Mouse (Mus musculus): ENCODE measurements around the gene Palmd. TPM values are rescaled to one million over a fixed set of nuclear protein-coding genes. Genes with fewer than 3 reads are reported as not detected.
A peak's percentile ranks its signal among the peaks of the same experiment; 100 is the strongest.

Gene Palmd
- polyA plus RNA-seq (2015; fragmentation: Nextera tagmentation; extraction: Ambion mirVana): 10.0 and 14.9 TPM in 2 replicates

GRCm38 (mm10) chr3:116968540-116968997 is at the start of gene Palmd:
Gene Palmd, minus strand, starts transcription at chr3:116968987.
- peak; percentile 97 for ATAC-seq

GRCm38 (mm10) chr3:117010182-117010581 is 41.4 kb upstream of the Palmd start:
- Histone ChIP-seq H3K4me2 (no peak overlapping the region), H3K9ac (no peak overlapping the region), H3K27me3 (no peaks in the 10 kb centered on the region), H3K4me3 (no peak overlapping the region), H3K9me3 (replicated peaks) (no peaks in the 10 kb centered on the region), H3K36me3 (ENCODE audit: poor library complexity, severe bottlenecking) (no peaks in the 10 kb centered on the region), H3K4me1 (no peaks in the 10 kb centered on the region; the same call in 1 of the 2 replicates), H3K27ac (no peak overlapping the region)
- WGBS: 86% methylated on average over 6 of the region's 6 CpGs
- ATAC-seq: no peak

More at GRCm38 (mm10) chr3:116968540-116968997, at the start of gene Palmd:
- Histone ChIP-seq H3K4me1 (peaks cover 24% of the 10 kb centered on the region), H3K9me3 (replicated peaks) (no peaks in the 10 kb centered on the region), H3K4me3 (peak within 1 kb of the TSS; percentile 43), H3K36me3 (ENCODE audit: poor library complexity, severe bottlenecking) (no peaks in the 10 kb centered on the region), H3K27ac (peak within 1 kb of the TSS; percentile 86), H3K9ac (peak within 1 kb of the TSS; percentile 68), H3K27me3 (no peaks in the 10 kb centered on the region), H3K4me2 (peak within 1 kb of the TSS; percentile 66)
- 2% methylated on average over 17 of the region's 17 CpGs for WGBS

- no peak overlapping the region for H3K9ac ChIP-seq
- WGBS: 52% methylated on average over 6 of the region's 6 CpGs
- H3K4me2 ChIP-seq: no peak overlapping the region
- H3K9me3 ChIP-seq (replicated peaks): no peaks in the 10 kb centered on the region
- H3K4me3 ChIP-seq: no peak overlapping the region
- H3K36me3 ChIP-seq (ENCODE audit: poor library complexity, severe bottlenecking): no peaks in the 10 kb centered on the region
- ATAC-seq: peak; percentile 33
- no peak overlapping the region for H3K27ac ChIP-seq
- H3K27me3 ChIP-seq: no peaks in the 10 kb centered on the region
- H3K4me1 ChIP-seq: peaks cover 1% of the 10 kb centered on the region
These were observed 38.6 kb upstream of the Palmd start for GRCm38 (mm10) chr3:117007340-117007739.

- no peak for ATAC-seq
- WGBS: 87% methylated on average over 3 of the region's 3 CpGs
- H3K9ac ChIP-seq: no peak overlapping the region
These were observed 37.8 kb upstream of the Palmd start for GRCm38 (mm10) chr3:117006636-117007035.

DNA sequence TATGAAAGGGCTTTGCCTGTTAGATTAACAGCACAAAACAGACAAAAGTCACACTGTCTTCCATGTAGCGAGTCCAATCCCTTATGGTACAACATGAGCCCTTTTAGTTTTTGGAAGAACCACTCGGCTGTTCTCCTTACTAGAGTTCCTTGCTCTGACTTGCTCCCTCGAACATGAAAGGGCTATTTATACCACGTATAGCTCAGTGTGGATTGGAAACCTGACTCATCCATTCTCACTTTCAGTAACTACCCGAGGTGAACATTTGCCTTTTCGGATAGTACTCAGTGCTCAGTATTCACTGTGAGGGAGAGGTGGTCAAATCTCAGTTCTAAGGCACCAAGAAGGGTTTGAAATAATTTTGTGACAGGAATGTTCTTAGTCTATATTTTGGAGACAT is 34.6 kb upstream of the Palmd start:
- no peaks in the 10 kb centered on the region for H3K36me3 ChIP-seq (ENCODE audit: poor library complexity, severe bottlenecking)
- no peak overlapping the region for H3K27ac ChIP-seq
- H3K9ac ChIP-seq: no peak overlapping the region
- 79% methylated on average over 6 of the region's 6 CpGs for WGBS
- no peak for ATAC-seq
- no peak overlapping the region for H3K4me2 ChIP-seq
- peaks cover 12% of the 10 kb centered on the region for H3K4me1 ChIP-seq
- no peaks in the 10 kb centered on the region for H3K27me3 ChIP-seq
- no peaks in the 10 kb centered on the region for H3K9me3 ChIP-seq (replicated peaks)
- no peak overlapping the region for H3K4me3 ChIP-seq

More at GRCm38 (mm10) chr3:117006636-117007035, 37.8 kb upstream of the Palmd start:
- no peak overlapping the region for H3K27ac ChIP-seq
- H3K36me3 ChIP-seq (ENCODE audit: poor library complexity, severe bottlenecking): no peaks in the 10 kb centered on the region
- no peak overlapping the region for H3K4me2 ChIP-seq
- H3K9me3 ChIP-seq (replicated peaks): no peaks in the 10 kb centered on the region
- no peak overlapping the region for H3K4me3 ChIP-seq
- H3K4me1 ChIP-seq: peaks cover 8% of the 10 kb centered on the region
- no peaks in the 10 kb centered on the region for H3K27me3 ChIP-seq

- WGBS: 21% methylated on average over 9 of the region's 9 CpGs
- H3K4me3 ChIP-seq: no peak overlapping the region
- no peak overlapping the region for H3K9ac ChIP-seq
- peak overlapping the region; percentile 44; the same call in 1 of the 2 replicates for H3K27ac ChIP-seq
- H3K4me2 ChIP-seq: no peak overlapping the region
- no peaks in the 10 kb centered on the region for H3K9me3 ChIP-seq (replicated peaks)
- ATAC-seq: peak; percentile 86
- no peaks in the 10 kb centered on the region for H3K36me3 ChIP-seq (ENCODE audit: poor library complexity, severe bottlenecking)
- peaks cover 12% of the 10 kb centered on the region for H3K4me1 ChIP-seq
- H3K27me3 ChIP-seq: no peaks in the 10 kb centered on the region
These were observed 33.1 kb upstream of the Palmd start for GRCm38 (mm10) chr3:117001686-117002485.

DNA sequence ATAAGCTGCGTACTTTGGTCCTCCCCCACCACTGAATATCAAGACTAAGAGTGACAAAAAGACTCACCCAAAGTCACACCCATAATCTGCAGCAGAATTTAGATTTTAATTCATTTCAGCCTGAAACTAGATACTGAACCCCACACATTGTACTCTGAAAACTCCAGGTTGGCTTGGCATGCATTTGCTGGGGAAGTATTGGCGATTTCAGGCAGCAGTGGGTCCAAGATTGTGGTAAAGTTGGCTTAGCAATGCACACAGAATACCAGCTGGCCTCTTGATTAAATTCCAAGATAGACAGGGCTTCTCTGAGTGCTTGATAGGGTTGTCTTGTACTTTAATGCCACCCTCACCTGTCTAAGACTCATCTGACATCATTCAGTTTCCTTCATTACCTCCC is 24.2 kb upstream of the Palmd start:
- Histone ChIP-seq H3K27ac (no peak overlapping the region), H3K4me1 (peaks cover 7% of the 10 kb centered on the region; the same call in 1 of the 2 replicates), H3K4me2 (no peak overlapping the region), H3K4me3 (no peak overlapping the region), H3K36me3 (ENCODE audit: poor library complexity, severe bottlenecking) (no peaks in the 10 kb centered on the region), H3K9ac (no peak overlapping the region), H3K27me3 (no peaks in the 10 kb centered on the region), H3K9me3 (replicated peaks) (no peaks in the 10 kb centered on the region)
- ATAC-seq: no peak
- 73% methylated on average over 2 of the region's 2 CpGs for WGBS

- Histone ChIP-seq H3K9me3 (replicated peaks) (no peaks in the 10 kb centered on the region), H3K4me3 (no peak overlapping the region), H3K9ac (no peak overlapping the region), H3K27me3 (no peaks in the 10 kb centered on the region), H3K4me2 (no peak overlapping the region), H3K27ac (no peak overlapping the region), H3K36me3 (ENCODE audit: poor library complexity, severe bottlenecking) (no peaks in the 10 kb centered on the region), H3K4me1 (peaks cover 19% of the 10 kb centered on the region)
- ATAC-seq: no peak
- 89% methylated on average over 2 of the region's 2 CpGs for WGBS
These were observed 22.4 kb upstream of the Palmd start for GRCm38 (mm10) chr3:116991180-116991579.

DNA sequence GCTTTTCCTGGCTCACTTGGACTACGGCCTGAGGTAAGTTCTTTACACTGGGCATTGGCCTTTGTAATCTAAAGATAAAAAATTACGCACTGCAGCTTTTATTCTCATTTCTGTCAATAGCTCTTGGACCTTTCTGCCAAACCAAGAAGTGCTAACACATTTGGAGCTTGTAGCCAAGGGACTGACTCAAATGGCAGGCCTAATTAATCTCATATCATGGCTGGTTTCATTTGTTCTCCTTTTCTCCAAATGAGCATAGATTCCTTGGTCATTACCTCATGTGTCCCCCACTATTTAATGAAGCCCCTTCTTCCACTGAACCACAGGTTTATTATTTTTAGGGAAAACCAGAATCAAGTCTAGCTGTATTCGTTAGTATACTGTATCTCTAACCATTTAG is 19.4 kb upstream of the Palmd start:
- H3K9ac ChIP-seq: no peak overlapping the region
- no peak overlapping the region for H3K4me3 ChIP-seq
- no peaks in the 10 kb centered on the region for H3K9me3 ChIP-seq (replicated peaks)
- 63% methylated on average over 3 of the region's 3 CpGs for whole genome bisulfite sequencing
- H3K27ac ChIP-seq: peak overlapping the region; percentile 65; the same call in 1 of the 2 replicates
- H3K4me1 ChIP-seq: peaks cover 37% of the 10 kb centered on the region
- no peaks in the 10 kb centered on the region for H3K36me3 ChIP-seq (ENCODE audit: poor library complexity, severe bottlenecking)
- H3K27me3 ChIP-seq: no peaks in the 10 kb centered on the region
- ATAC-seq: peak; percentile 33
- no peak overlapping the region for H3K4me2 ChIP-seq

DNA sequence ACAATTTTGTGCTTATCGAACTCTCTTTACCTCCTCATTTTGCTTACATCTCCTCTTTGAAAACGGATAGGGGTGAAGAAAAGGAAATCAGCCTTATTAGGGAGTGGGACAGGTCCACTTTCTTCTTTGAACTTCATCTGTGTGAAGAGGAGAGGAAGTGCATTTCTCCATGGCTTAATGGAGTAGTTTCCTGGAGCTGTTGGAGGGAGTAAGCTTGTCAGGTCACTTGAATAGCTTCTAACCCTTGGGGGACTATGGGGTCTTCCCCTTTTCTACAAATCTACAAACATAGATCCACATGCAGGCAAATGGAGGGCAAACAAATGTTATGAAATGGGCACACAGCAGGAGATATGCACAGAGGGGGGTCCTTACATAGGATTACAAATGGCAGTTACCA is 17.7 kb upstream of the Palmd start:
- no peak for ATAC-seq
- Histone ChIP-seq H3K4me2 (no peak overlapping the region), H3K4me3 (no peak overlapping the region), H3K27me3 (no peaks in the 10 kb centered on the region), H3K27ac (no peak overlapping the region), H3K9ac (no peak overlapping the region), H3K4me1 (peaks cover 37% of the 10 kb centered on the region), H3K9me3 (replicated peaks) (no peaks in the 10 kb centered on the region), H3K36me3 (ENCODE audit: poor library complexity, severe bottlenecking) (no peaks in the 10 kb centered on the region)
- 67% methylated on average over 2 of the region's 2 CpGs for WGBS

DNA sequence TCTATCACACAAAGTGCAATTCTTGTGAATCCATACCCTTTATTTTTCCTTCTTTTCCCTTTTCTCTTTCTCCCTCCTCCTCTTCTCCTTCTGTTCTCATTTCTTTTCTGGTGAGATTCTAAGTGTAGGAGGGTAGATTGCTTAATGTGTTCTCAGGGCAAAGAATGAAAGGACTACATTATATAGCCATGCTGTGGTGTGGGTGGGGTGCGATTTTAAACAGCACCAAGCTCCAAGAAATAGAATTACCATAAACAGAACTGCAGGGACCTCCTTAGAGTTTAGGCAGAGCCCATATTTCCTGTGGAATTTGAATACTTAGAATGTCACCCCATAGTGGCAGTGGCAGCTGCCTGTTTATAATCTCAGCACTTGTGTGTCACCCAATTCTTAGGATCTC is 17.0 kb upstream of the Palmd start:
- 56% methylated on average over 1 of the region's 1 CpGs for WGBS
- Histone ChIP-seq H3K4me1 (peaks cover 37% of the 10 kb centered on the region), H3K4me3 (no peak overlapping the region), H3K4me2 (no peak overlapping the region), H3K27ac (peak overlapping the region; percentile 69), H3K27me3 (no peaks in the 10 kb centered on the region), H3K9me3 (replicated peaks) (no peaks in the 10 kb centered on the region), H3K9ac (no peak overlapping the region; the same call in 1 of the 2 replicates), H3K36me3 (ENCODE audit: poor library complexity, severe bottlenecking) (no peaks in the 10 kb centered on the region)
- peak; percentile 70 for ATAC-seq

- ATAC-seq: peak; percentile 94
- H3K9ac ChIP-seq: no peak overlapping the region
- 14% methylated on average over 1 of the region's 1 CpGs for WGBS
- H3K4me2 ChIP-seq: no peak overlapping the region
- H3K9me3 ChIP-seq (replicated peaks): no peaks in the 10 kb centered on the region
- H3K4me1 ChIP-seq: peaks cover 37% of the 10 kb centered on the region
- peak overlapping the region; percentile 70 for H3K27ac ChIP-seq
- no peaks in the 10 kb centered on the region for H3K36me3 ChIP-seq (ENCODE audit: poor library complexity, severe bottlenecking)
- H3K27me3 ChIP-seq: no peaks in the 10 kb centered on the region
- H3K4me3 ChIP-seq: no peak overlapping the region
These were observed 16.3 kb upstream of the Palmd start for GRCm38 (mm10) chr3:116985042-116985455.

Measured in forebrain, embryonic 13.5 days (tissue).